Mouse (Mus musculus) ES-E14 (cell line): ENCODE data around the gene Gm5798.
"Not testable (repeated sequence)": the region's sequence is repeated elsewhere in the genome, so short reads cannot be mapped to it uniquely, and the experiment has no call there.

Experiments used
- CHD2 ChIP-seq: IDR thresholded peaks from 2 replicates; pipeline ENCODE4 v1.6.1; 2014; ENCODE audit warnings: mild to moderate bottlenecking, low read depth, low read length, inconsistent platforms
- MAFK ChIP-seq: IDR thresholded peaks from 2 replicates; pipeline ENCODE4 v1.6.1; 2014; ENCODE audit warnings: mild to moderate bottlenecking, low read depth, low read length, inconsistent platforms; ENCODE audit not compliant: insufficient read depth
- ZC3H11A ChIP-seq: IDR thresholded peaks from 2 replicates; pipeline ENCODE4 v1.6.1; 2012; ENCODE audit warnings: low read depth, mild to moderate bottlenecking, inconsistent platforms, low read length, borderline replicate concordance
- ZNF384 ChIP-seq: IDR thresholded peaks from 2 replicates; pipeline ENCODE4 v1.6.1; 2012; ENCODE audit warnings: low read depth, low read length, inconsistent platforms

DNA sequence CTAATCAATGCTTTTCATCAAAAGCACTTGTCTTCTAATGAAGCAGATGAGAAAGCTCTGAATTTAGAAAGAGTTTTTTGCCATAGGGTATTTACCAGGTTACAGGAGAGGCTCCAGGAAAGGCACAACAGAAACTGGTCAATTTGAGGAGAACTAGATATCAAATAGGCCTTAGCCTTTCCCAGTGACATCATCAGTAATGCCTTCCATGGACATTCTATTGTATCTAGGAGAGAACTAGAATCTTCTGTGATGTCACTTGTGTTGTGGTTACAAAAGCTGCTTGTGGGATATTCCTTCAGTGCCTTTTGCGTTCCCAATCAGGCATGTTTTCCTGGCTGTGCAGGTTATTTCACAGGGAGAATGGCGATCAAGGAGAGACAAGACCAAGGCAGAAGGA is at the start of gene Gm5798:
- not testable (repeated sequence) for TF ChIP-seq CHD2, ZNF384, ZC3H11A, MAFK
